Mouse (Mus musculus) neutrophil, adult 5-6 weeks (primary cell): ENCODE measurements around the gene Dlg5. TPM values are rescaled to one million over a fixed set of nuclear protein-coding genes. Genes with fewer than 3 reads are reported as not detected.

Experiments used
- ATAC-seq: fragments of 151-379, 151-347 bp; 2 replicates; pipeline ENCODE4 v1.8.0; 2017; ENCODE audit warnings: mild to moderate bottlenecking, moderate TSS enrichment; ENCODE audit not compliant: insufficient number of reproducible peaks, poor library complexity, low FRiP score, severe bottlenecking; ENCODE audit errors: extremely low read depth
- total RNA-seq: library from RNA; stranded (forward); fragments of 200-1000 nt; gene quantifications from 2 replicates; pipeline ENCODE4 v1.2.3, GENCODE M21; 2017

Dlg5 gene
- total RNA-seq, result 0.12 TPM in 1 of 2 replicates, not detected in the other

DNA sequence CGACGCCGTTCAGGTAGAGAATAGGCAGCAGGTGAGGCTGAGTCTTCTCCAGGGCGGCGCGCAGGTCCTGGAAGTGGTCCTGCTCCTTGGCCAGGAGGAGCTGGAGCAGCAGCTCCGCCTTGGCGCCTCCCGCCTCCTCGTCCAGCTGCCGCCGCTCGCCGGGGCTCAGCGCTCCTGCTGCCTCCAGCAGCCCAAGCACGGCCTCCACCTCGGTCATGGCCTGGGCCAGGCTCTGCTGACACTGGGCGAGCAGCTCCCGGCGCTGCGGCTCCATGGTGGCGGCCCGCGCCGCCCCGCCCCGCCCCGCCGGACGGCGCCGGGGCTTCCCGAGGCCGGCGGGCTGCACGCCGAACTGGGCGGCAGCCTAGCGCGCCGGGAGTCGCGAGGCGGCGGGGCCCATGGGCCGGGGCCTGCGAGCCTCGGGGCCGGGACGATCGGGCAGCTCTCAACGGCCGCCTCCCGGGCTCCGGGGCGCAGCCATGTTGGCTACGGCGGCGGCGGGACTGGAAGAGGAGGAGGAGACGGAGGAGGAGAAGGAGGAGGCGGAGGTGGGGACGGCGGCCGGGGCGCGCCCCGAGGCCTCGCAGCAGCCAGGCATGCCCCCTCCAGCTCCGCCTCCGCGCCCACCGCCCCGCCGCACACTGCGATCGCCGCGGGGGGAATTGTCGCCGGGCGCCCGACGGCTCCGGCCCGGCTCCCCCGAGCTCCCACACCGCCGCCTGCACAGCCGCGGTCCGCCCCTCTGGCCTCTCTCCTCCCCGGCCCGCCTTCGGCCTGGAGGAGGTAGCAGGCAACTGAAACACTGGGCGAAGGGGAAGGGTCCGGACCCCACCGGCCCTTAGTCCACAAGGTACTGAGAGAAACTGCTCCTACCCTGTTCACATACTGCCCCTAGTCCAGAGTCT lies at the start of gene Dlg5:
Dlg5 (minus strand) TSS at position 744 of the 905 bp plus-strand sequence.
- no peak for ATAC-seq

DNA sequence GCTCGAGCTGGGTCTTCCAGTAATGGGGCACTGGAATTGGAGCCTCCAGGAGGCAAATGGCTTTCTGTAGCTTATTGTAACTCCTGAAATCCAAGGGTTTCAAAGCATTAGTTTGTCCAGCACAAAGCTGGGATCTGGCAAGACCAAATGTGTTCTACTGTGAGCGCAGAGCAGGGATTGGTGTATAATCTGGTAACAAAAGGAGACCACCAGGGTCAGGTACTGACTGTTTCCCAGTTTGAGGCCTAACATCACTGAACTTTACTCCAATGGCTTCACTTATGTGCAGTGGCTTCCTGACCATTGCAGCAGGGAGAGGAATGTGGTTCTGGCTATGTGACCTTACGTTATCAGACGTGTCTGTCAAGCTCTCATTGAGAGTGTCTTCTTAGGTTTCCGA lies 47.9 kb upstream of the Dlg5 start:
- ATAC-seq, result no peak

DNA sequence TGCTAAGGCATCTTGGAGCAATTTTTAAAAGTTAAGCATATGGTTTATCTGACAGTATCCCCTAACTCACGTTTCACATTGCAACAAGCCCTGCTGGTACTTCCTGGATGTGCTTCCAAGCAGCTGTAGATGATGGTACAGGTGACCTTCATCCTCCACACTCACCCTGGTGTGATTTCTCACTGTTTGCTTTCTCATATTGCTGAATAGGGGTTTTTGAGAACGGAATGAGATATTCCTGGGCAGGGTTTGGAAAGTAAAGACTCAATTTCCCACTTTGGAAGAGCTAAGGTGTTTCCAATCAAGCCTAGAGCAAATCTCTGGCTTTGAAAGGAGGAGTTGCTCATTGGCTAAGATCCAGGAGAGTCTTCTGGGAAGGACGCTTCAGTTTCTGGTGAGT lies 47.2 kb upstream of the Dlg5 start, which contains the start of gene E330034G19Rik:
E330034G19Rik (plus strand) TSS at position 301 of the 400 bp plus-strand sequence.
- no peak for ATAC-seq

DNA sequence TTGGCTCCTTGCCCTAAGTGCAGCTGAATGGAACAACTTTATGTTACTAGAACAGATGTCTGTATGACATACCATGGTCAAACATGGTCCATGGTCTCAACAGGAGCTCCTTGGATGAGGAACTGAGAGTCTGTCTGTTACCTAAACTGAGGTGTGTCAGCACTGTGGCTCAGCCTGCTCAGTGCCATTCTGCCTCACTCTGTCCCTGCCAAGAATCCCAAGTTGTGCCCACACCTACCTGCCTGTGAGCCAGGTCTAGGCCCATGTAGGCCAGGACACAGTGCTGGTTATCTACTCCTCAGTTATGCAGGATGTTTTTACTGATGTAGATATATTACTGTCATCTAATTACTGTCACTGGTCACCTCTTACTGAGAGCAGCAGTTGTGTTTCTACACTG lies 45.0 kb upstream of the Dlg5 start:
- ATAC-seq, result no peak

DNA sequence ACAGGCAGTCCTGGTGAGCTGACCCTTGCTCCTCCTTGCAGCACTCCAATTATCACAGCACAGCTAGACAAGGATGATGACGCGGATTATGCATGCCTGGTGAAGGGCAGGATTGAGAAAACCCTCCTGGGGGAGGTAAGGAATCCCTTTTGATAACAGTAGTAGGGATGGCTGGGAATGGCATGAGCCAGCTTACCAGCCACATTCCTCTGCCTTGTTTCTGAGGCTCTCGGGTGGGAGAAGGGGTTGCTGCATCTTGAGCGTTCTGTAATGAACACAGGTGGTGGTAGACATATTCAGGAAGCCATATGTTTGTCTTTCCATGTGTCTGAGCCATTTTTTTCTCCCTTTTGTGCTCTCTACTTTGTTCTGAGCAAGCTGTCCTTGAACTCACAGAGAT lies 40.4 kb upstream of the Dlg5 start:
- ATAC-seq, result no peak

DNA sequence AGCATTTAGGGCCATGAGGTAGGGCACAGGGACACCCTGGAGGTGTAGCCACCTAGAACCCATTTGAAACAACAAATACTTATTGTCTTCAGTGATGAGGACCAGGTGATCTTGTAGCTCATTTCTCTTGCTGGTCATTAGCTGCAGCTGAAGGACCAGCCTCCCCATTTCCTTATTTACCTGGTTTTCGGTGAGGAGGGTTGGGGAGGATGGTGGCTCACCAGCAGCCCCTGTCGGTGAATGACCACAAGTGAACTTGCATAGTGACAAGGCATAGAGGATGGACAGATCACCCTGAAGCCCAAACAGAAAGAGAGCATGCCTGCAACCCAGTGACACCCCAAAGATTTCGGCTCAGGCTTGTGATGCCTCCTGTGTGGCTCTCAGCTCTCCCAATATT lies 36.6 kb upstream of the Dlg5 start:
- ATAC-seq, result no peak

DNA sequence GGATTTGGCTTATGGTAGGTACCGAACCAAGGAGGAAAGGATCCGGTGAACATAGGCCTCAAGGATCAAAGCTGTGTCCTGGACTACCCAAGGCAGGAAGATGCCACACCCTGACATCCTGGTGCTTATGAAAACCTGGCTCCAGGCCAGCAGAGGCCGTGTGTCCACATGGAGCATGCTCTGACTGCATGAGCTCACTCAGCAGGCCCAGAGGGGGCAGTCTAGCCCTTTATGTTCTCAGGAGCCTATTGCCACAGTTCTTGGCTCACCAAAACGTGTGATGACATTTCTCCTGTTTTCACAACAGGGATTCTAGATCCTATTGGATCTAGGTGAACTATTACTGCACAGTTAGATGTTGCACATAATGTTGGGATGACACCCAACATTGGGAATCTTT lies 35.6 kb upstream of the Dlg5 start:
- no peak for ATAC-seq

DNA sequence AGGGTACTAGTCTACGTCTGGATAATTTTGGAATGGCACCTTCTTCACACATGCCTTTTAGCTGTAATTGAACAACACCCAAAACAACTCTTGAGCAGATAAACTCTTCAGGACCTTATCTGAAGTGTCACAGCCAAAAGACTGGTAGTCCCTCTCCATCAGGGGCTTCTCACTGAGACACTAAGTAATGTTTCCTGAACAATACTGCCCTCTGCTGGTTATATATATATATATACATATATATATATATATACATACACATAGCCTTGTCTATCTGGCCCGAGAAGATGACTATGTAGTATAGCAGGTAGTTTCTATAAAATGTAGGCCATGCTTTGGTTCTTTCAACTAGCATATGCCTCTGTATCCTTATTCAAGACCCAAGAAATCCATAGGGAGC lies 29.8 kb upstream of the Dlg5 start:
- ATAC-seq, result no peak

DNA sequence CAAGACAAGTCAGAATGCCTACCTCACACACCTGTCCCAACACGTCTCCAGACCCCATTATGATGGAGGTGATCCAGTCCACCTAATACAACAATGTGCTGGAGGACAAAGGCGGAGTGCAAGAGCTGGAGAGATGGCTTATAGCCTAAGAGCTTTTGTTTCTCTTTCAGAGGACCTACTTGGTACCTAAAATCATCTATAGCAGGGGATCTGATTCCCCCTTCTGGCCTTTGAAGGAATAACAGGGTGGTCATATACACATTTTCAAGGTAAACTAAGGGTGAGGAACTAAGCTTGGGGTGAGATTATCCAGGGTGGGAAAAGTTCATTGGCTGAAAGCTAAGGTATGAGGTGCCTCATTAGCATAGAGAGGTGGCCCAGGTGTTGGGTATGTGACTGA lies 27.9 kb upstream of the Dlg5 start:
- no peak for ATAC-seq

DNA sequence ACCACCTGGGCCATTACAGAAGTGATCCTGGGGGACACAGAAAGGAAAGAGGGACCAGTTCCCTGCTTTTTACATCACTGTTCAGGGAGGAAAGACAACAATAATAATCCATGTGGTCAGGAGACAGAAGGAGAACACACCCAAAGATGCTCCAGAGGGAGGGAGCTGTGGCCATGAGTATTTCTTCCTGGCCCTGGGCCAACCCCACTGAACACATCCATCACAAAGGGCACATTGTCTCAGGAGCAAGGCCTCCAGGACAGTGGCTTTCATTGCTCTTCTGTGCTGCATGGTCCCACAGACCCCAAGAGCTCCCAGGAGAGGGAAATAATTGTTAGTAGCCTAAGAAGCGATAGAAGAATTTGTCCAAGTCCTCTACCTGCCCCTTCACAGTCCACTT lies 23.9 kb upstream of the Dlg5 start:
- no peak for ATAC-seq

DNA sequence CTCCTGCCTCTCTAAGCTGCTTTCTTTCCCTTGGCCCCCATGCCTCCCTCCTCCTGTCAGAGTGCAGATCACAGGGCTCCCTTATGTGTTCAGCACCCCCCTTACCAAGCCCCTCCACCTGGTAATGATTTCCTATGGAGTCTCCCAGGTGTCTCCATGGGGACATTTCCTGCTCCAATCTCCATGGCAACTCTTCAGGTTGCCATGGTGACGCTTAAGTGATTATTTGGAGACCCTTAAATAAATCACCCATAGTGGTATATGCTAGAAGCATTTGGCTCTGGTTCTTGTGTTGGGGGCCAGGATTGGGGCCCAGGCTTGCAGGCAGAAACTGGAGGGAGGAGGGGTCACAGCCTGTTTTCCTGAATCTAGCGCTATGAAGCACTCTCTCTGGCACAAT lies 17.2 kb upstream of the Dlg5 start:
- no peak for ATAC-seq

DNA sequence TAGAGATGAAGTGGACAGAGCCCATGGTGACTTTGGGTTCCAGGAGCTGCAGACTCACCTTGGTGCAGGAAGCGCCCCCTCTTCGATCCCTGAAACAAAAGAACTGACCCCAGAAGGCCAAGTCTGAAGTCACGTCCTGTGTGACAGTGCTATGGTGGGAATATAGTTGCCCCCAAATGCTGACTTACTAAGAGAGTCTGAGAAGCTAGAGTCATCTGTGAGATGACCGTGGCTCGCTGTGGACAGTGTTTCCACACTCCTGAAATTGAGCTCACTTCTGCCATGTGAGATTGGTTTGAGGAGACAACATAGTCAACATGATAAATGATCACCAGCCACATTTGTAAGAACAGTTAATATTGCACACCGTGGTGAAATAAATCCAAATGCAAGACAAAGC lies 16.7 kb upstream of the Dlg5 start:
- no peak for ATAC-seq

DNA sequence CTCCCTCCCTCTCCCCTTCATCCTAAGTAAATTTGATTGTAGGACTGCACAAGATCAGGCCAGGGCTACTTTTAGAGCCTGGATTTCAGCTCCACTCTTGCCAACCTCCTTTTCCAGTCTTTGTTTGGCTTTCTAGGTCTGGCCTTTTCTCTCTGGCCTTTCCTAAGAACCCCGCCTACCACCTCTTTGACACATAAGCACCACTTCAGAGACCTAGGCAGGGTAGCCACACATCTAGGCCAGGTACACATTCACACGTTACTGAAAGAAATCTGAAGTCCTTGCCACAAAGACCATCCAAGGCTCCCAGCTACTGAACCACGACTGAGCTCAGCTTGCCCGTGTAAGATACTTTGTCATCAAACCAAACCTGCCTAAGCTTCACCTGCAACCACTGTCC lies 14.7 kb upstream of the Dlg5 start:
- no peak for ATAC-seq

DNA sequence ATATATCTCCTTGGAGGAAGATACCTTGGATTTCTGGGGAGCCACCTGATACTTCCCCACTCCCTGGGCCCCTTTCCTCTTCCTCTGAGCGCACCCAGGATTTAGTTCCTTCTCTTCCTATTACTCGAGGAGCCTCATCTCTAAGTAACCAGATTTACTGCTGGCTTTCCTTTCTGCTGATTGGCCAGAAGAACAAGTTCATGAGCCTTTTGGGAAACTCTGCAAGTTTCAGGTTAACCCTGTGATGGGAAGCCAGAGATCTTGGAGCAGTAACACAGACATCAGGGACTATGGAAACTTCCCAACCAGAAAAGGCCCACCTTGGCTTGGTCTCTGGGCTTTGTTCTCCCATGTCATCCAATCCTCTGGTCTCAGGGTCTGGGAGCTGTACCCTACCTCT lies 10.2 kb upstream of the Dlg5 start:
- ATAC-seq, result no peak

DNA sequence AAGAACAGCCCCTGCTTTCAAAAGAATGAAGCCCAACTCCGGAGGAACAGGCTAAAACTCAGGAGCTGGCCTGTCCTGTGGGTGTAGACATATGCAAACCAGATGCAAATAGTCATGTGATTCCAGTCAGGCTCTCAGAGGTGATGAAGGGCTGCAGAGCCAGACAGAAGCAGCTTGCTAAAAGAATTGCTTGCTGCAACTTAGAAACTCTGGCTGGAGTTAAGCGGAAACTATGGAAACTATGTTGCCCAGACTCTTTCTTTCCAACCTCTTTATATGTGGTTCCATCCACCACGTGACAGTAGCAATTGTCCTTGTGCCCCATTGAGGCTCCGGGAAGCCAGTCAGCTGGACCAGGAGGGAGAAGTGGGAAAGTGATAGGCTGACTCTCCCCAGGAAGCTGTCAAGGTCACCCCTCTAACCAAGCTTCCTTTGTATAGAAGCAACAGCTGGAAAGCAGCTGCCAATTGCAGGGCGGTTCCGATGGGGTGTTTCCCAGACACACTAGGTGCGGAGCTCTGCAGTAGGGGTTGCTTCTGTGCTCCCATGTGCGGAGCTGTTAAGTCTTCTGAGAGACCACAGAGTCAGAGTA lies 8.0 kb upstream of the Dlg5 start:
- ATAC-seq, result no peak

DNA sequence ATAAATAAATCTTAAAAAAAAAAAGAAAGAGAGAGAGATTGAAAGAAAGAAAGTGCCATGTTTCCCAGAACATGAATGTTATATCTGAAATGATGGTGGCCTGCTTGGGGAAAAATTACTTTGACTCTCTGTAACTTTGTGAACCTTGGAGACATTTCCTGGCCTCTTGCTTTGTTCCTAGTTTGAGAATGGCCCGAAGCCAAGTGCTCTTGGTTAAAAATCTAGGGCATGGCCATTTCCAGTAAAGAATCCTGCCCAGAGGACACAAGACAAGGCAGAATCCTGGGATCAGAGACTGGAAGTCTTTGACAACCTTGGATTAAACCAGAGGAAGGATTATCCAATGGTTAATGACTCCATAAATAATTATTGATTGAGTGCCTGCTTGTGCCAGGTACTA lies 5.6 kb upstream of the Dlg5 start:
- no peak for ATAC-seq

DNA sequence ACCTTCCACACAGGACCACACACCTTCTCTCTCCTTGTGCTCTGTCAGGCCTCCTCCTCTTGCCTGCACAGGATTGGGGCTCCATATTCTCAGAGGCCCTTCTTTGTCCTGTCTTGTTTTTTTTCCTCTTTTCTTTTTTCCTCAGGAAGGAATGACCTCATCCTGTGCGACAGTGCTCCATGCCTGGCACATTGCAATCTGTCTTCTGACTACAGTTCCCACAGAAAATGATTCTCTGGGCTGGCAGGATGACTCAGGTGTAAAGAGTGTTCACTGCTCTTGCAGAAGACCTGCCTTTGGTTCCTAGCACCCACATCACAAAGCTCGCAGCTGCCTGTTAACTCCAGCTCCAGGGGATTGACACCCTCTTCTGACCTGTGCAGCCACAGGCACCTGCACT lies 4.2 kb upstream of the Dlg5 start:
- ATAC-seq, result no peak

DNA sequence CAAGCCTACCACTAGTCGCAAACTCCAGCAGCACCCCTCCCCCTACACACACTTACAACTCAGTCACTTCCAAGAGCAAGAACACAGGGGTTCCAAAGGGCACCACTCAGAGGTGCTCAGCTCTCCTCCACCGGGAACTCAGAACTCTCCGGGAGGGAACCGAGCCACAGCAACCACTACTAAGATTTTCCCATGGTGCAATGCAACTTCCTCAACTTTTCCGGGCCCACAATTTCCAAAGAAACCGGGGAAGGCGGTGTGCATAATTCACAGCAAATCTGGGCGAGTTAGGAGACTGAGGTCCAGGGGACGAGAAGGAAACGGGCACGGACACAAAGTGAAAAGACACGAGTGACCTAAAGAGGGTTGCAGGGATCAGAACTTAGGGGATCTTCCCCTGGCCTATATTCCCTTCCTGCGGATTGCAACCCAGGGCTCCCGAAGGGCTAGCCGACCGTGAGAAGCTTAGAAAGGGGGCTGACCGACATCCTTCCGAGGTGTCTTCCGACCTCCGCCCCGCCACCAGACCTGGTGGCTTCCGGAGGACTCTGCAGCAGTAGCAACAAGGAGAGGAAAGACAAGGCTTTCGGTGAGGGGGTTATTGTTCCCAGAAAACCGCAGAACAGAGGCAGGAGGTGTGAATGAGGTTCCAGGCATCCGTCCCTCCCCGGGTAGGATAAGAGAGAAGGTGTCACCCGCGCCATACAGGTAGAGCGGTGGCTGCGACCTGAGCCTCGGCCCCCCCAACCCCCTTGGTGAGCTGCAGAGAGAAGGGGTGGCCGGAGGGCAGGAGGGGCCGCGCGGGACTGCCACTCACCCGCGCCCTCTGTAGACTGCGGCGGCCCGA lies 1.2 kb downstream of the Dlg5 start:
- no peak for ATAC-seq

DNA sequence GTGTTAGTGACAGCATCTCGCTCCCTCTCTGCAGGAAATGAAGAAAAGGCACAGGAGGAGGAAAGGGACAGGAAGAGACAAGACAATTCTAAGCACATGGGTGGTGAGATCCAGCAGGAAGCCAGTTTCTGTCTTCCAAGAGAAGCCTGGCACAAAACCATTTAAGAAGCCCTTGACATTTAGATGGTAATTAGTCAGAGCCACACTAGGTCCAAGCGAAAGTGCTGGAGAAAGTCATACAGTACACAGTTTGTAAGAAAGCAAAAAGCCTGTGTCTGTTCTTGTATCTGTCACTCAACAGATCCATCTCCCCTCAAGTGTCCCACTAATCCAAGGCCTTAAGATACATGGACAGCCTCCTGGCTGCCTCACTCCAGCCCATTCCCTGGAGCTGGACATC lies 3.7 kb downstream of the Dlg5 start:
- ATAC-seq, result no peak

DNA sequence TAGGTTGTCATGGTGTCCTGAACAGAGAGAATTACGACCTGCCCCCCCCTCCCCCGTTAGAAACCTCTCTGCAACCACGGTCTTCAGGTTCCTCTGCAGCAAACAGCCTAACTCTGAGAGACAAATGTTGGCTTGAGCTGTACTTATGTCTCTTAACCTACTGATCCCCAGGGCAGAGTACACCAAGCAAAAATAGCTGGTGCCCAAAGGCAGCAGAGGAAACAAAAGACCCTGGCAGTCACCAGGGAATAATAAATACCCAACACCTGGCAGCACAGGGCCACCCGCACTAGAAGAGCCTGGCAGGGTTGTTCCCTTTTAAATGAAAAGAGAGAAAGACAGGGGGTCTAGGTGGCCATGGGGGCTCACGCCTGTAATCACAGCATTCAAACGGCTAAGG lies 4.9 kb downstream of the Dlg5 start:
- ATAC-seq, result no peak
